Mouse (Mus musculus): ENCODE data around the gene Npb. TPM values are rescaled to one million over a fixed set of nuclear protein-coding genes. Genes with fewer than 3 reads are reported as not detected.
A peak's percentile ranks its signal among the peaks of the same experiment; 100 is the strongest.
"Not testable (repeated sequence)": the region's sequence is repeated elsewhere in the genome, so short reads cannot be mapped to it uniquely, and the experiment has no call there.

The Npb gene
- total RNA-seq (2015) (not detected in 2 replicates), total RNA-seq (2017) (not detected in 2 replicates)

DNA sequence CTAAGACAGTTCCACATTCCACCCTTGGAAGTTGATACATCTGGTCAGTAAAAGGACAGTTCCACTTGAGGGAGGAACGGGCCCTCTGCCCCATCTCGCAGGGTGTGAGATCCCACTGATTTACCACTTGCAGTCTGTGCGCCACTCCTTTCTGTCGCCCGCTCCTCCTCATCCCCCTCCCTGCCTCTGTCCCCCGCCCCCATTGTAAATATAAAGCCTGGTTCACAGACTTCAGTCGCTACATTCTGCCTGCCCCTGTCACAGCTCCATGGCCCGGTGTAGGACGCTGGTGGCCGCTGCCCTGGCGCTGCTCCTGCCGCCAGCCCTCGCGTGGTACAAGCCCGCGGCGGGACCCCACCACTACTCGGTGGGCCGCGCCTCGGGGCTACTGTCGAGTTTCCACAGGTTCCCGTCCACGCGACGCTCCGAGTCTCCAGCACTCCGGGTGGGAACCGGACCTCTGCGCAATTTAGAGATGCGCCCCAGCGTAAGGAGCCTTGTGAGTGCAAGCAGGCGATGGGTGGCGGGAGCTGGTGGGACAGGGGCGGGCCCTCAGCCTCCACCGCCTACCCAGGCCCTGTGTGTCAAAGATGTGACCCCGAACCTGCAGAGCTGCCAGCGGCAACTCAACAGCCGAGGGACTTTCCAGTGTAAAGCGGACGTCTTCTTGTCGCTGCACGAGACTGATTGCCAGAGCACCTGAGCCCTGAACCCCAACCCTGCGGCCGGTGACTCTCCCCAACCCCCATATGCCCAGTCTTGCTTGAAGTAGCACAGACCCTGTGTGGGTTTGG is at the start of gene Npb:
Npb (plus strand) TSS at position 237 of the 794 bp plus-strand sequence.
- ATAC-seq (ENCODE audit: poor library complexity, severe bottlenecking) = no peak

DNA sequence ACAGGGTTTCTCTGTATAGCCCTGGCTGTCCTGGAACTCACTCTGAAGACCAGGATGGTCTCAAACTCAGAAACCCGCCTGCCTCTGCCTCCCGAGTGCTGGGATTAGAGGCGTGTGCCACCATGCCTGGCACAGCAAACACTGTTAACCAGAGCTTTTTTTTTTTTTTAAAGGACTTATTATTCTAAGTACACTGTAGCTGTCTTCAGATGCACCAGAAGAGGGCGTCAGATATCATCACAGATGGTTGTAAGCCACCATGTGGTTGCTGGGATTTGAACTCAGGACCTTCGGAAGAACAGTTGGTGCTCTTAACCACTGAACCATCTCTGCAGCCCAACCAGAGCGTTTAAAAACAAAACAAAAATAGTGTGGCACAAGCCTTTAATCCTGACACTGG is 49.4 kb upstream of the Npb start:
- not testable (repeated sequence) for ATAC-seq (ENCODE audit: poor library complexity, severe bottlenecking)

DNA sequence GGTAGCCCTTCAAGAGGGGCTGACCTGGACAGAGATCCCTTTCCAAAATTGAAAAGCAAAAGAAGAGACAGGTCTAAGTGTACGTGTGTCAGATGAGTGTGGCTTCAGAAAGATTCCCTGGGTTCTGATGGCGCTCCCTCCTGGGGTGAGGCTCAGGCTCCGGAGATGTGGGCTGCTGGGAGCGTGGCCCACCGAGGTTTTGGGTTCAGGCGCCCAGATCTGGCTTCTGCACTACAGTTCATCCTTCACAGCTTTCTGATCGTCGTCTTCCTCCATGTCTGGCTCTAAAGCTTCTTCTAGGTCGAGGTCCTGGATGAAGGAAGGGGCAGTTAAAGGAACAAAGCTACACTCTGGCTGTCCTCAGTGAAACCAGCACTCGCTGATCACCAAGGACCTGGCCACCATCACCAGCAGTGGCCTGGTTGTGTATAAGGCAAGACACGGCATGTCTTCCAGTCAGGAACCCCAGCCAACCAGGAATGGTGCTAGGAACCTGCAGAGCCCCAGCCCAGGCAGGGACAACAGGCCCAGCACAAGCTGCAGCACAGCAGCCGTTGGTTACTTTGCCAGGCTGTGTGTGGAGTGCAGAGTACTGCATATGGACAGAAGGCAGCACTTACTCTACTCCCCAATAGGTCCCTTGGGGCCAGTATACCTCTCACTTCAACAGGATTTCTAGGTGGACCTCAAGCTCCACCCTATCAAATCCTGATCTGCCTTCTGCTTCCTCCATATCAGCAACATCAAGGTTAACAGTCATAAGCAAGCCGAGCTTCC is 47.1 kb upstream of the Npb start:
- no peak for ATAC-seq (ENCODE audit: poor library complexity, severe bottlenecking)

DNA sequence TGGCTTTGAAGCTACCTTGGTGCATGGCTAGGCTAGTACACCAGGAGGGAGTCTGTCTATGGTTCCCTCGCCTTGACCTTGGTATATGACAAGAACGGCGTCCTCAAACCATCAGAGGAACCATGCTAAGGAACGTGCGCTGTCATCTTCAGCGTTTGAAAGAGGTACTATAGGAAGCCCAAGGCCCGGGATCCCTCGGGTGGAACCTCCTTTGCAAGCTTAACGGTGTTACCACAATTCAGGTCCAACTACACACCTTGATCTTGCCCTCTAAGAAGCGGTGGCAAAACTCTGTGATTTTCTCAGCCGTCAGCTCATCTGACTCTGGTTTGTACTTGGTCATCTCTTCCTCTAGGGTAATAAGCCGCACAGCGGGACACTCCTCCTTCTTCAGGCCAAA is 45.3 kb upstream of the Npb start:
- ATAC-seq (ENCODE audit: poor library complexity, severe bottlenecking) = no peak

DNA sequence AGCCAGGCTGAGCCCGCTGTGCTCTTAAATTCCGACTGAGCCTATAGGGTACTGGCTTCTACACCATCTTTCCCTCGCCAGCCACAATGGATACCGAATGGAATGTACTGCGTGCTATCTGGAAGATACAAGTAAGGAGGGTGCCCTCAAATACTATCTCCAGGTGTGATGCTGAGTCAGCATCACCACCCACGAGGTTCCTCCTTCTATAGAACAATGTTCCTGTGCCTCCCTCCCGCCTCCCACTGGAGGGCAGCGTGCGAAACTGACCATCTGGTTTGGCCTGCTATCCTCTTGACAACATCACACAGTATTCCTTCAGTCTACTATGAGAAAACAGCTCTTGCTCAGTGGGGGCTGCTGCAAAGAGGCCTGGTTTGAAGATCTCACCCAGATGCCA is 43.2 kb upstream of the Npb start:
- ATAC-seq (ENCODE audit: poor library complexity, severe bottlenecking) = no peak

DNA sequence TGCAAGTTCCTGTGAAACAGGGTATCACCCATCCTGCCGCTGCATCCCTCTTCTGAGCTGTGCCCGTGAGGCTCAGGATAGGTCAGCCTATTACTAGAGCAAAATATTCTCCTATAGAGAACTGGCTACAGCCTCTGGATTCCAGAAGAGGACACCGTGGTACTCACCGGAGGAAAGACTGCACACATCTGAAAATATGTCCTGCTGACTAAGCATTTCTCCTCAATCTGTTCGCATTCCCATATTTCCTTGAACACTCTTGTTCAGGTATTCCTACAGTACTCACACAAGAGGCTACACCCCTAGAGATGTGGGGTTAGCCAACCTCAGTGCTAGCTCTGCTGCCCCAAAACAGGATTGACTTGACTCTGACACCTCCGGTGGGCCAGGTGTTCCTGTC is 40.0 kb upstream of the Npb start:
- no peak for ATAC-seq (ENCODE audit: poor library complexity, severe bottlenecking)

DNA sequence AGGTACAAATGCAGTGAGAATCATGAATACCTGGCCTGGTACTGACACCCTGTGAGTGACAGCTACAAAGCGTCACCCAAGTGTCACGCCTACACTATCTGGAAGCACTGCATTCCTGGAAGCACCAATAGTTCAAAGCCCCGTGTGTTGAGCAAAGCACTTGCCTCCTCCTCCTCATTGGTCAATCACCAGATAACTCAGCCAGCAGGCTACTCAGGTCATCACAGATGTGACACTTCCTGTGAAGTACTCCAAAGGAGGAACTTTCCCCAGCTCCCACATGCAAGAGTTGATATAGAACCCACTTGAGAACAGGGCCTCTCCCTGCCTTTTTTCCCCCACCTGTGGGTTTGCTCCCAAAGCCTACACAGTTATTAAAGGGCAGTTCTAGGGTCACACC is 37.2 kb upstream of the Npb start:
- peak; percentile 33 for ATAC-seq (ENCODE audit: poor library complexity, severe bottlenecking)

DNA sequence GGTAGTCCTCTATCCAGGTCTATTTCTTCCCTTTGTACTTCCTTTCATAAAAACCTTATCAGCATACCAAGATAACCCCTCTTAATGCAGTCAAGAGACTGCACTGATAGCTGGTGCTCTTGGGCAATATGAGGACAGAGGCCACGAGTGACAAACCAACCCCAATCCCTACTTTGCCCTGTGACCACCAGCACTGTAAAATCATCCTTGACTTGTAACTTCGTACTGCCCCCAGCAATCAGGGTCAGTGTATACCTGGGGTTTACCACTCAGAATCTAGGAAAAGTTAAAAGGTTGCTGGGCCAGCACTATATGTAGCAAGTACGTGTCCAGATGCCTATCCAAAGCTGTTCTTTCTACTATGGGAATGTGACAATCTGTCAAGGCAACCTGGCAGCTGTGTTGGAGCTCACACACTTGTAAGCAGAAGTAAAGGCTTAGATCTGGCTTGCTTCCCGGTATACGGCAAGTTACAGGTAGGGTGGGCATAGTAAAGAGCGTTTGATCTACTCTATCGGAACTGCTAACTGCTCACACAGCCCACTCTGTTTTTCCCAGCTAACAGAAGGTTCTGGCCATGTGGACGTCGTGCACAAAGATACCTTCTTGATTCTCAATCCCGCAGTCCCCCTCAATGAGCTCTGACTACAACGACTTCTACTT is 36.4 kb upstream of the Npb start:
- ATAC-seq (ENCODE audit: poor library complexity, severe bottlenecking) = no peak

DNA sequence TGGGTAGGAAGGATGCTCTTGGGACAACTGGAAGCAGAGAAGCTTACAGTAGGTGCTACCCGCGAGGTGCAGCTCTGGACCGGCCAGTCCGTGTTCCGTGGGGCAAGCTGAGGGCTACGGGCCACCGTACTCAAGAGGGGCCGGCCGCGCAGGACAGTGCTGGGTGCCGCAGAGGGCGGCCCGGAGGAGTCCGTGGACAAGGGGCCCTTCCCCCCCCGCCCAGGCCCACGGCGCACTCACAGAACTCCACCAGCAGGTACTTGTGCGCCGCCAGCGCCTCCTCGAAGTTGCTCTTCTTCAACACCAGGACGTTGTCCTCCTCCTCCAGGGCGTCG is 35.9 kb upstream of the Npb start:
- peak; percentile 1; the same call in 1 of the 2 replicates for ATAC-seq (ENCODE audit: poor library complexity, severe bottlenecking)

DNA sequence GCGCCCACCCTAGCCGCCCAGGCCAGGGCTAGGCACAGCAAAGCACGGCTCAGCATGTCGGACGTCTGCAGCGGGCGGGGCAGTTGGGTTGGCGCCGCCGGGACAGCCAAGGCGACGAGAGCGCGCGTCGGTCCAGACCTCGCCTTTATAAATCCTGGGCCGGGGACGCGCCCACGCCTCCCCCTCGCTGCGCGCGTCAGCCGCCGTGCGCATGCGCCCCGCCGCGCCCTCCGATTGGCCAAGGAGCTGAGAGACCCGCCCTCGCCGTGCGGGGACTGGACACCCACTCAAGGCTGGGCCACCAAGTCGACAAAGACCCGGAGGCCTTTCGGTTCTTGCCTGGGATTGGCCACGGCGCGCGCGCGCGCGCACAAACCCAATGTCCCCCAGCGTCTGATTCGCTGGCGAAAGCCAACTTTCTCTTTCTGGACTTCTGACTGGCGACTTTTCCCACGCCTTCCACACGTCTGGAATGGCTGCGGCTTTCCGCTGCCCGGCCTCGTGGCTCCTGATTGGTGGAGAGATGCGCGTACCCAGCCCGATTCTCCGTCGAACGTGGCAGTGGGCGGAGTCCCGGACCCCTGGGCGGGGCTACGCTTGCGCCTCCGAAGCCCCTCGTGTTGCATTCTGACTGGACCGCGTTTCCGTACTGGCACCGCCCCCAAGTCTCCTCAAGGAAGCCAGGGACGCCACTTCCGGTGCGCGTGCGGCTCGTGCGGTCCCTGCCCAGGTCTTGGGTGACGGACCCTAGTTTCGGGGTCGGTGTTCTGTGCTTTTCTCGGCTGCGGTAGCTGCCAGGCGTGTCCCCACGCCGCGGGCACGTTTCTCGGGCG is 35.3 kb upstream of the Npb start, which contains the start of gene P4hb:
P4hb (minus strand) TSS at position 502 of the 833 bp plus-strand sequence.
- peak; percentile 77 for ATAC-seq (ENCODE audit: poor library complexity, severe bottlenecking)

DNA sequence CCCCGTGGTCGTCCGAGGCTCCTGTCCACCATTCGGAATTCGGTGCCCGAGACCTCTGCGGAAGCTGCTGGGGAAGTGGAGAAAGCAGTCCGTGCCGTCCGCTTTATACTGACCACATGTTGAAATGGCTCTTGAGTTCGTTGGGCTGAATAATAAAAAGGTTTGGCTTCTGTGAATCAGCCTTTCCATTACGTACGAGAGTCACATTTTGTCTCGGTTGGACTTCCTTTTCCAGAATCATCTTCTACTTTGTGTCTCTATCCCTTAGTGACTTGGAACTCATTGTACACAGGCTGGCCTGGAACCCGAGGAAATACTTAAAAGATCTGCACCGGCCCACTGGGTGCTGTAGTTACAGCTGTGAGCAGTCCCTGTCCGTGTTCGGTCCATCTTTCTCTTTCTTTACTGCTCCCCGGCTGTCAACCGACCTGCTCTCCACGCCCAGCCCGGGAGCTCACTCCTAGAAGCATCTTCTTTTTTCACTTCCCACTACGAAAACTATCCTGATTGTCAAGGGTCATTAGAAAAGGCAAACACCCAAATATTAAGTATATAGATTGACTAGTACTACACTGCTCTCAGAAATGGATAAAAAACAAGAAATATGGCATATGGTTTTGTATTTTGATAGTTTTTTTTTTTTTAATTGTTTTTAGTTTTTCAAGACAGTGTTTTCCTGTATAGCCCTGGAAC is 34.5 kb upstream of the Npb start:
- ATAC-seq (ENCODE audit: poor library complexity, severe bottlenecking) = 0 out of 2 replicates have a peak, but pooled peaks have one; percentile 1

DNA sequence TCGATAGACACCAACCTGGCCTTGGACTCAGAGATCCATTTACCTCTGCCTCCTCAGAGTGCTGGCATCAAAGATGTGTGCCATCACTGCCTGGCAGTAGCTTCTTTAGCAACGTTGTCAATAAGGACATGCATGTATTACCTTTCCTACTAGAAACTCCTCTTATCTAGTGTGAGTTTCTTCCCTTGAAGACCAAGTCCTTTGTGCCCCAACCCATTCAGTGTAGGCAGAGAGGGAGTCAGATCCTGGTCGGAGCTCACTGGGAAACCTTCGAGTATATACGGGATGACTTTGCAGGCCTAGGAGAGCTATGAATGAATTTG is 34.0 kb upstream of the Npb start:
- ATAC-seq (ENCODE audit: poor library complexity, severe bottlenecking) = no peak

DNA sequence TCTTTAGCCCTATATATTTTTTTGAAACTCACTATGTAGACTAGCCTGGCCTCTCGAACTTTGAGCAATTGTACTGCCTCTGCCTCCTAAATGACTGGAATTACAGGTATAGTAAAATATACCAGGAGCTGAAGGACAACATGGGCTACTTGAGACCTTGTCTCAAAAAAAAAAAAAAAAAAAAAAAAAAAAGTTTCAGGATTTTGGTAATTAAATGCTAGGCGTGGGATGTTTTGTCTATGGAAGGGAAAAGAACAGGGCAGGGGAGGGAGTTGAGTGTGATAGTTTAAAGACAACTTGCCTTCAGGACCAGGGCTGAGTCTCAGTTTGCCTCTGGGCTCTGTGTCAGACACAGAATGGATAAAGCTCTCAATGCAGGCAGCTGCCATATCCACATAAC is 33.2 kb upstream of the Npb start:
- ATAC-seq (ENCODE audit: poor library complexity, severe bottlenecking) = no peak

DNA sequence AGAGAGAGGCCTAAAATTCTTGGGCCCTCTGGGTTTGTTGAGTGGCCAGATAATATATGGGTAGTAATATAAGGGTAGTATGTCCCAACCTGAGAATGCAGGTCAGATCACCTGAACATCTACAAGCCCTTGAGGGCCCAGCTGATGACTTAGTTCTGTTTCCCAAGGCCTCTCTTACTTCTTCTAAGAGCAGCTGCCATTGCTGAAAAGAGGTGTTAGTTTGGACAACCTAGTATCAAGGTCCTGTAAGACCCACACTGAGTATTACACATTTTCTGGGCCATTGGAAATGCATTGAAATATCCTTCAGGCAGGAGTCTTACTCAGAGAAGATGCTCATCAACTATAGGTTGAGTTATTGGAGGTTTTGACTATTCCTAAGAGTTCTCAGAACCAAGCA is 32.3 kb upstream of the Npb start:
- no peak for ATAC-seq (ENCODE audit: poor library complexity, severe bottlenecking)

DNA sequence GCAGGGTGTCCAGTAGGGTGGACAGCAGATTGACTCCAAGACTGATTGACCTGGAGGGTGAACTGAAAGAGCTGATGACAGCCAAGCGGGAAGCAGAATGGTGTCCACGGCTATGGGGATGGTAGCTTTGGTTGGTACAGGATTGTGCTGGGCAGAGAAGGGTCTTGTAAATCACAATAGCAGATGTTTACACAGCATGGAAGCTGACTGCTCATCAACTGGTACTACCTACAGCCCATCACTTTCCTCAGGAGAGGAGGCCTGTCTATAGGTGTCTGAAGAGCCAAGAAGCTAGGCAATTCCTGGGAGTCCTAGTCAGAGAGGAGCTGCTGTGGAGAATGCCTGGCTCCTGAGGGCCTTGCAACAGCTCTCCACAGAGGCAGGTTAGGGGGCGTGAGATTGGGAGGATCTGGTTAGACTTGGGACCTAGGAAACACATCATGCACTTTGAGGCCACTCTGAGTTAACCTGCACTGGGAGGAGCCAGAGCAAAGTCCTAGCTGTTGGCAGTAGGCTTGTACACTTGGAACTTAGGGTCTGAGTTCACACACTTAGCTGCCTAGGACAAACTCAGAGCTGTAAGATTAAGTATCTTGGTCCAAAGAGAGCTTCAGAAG is 31.8 kb upstream of the Npb start:
- ATAC-seq (ENCODE audit: poor library complexity, severe bottlenecking) = no peak

DNA sequence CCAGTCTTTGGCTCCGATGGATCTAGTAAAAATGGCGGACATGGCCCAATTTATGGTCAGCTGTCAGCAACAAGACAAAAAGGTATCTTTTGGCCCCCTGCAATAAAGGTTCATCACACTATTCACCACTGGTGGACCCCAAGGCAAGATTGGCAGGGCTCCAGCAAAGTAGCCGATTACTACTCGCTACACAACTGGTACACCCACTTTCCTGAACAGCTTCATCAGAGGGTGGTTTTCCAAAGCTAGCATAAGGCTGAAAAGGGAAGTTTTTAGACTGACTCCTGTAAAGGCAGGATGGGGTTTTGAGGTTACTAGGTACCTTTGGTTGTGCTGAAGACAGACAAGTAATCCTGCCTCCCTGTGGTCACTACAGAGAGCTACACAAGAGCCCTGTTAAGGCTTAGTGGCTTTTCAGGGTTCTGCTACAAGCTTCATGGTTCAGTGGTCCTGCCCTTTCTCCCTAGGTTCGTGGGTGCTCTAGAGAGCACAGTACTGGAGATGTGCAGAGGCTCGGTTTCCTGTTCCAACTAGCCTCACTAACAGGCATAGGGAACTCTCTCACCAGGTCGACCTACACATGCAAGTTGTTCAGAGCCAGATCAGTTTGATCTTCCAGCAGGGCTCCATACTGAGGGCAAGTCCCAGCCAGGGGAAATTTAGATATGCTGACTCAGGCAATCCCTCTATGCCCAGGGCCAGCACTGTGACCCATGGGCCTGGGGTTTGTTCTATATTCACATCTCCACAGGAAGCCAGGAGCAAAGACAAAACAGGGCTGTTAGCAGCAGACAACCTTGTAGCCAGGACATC is 30.9 kb upstream of the Npb start:
- ATAC-seq (ENCODE audit: poor library complexity, severe bottlenecking) = no peak

DNA sequence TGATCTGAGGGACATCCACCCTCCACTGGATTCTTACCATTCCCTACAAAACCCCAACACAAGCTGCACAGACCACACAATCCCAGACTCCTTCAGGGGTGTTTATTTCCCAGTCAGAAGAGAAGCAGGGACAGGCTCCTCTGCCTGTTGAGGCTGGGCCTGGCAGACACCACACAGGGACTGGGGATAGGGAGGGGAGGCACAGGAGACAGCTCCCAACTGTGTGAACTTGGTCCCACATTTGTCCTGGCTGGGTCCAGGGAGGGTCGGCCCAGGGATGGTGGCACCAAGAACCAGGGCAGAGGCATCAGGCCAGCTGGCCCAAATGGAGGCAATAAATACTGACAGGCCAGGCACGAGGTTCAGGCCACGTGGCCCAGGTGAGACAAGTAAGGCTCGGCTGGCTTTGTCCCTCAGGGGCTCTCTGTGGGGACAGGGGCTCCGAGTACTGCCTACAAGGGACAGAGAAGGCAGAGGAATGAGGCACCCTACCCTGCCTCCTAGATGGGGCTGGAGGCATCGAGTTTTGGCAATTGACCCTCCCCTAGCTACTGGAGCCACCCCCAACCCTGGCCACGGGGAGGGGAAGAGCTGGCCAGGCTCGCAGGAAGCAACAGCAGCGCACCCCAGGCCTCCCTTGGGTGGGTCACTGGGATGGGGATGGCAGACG is 30.1 kb upstream of the Npb start:
- no peak for ATAC-seq (ENCODE audit: poor library complexity, severe bottlenecking)

DNA sequence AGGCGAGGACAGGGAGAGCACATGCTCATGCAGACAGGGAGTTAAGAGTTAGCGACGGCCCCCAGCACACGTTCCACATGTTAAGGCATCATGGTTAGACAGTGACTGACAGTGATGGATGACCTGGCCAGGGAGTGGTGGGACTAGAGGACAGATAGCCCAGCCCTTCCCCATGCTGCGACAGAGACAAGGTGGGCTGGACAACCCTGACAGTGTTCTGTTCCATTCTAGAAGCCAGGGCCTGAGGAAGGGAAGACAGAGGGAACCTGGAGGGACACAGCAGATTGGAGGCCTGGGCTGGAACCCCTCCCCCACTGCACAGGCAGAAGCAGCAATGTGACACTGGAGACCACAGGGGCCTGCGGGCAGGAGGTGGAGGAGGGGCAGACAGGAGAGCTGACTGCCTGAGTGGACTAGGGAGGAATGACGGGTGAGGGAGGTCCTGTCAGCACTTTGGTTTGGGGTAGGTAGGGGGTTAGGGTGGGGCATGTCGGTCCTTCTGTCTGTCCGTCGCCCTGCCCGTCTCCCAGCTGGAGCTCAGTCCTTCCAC is 29.5 kb upstream of the Npb start:
- ATAC-seq (ENCODE audit: poor library complexity, severe bottlenecking) = no peak
